8 mouse cellular contexts compared by ENCODE assay signal in the genomic region with DNA sequence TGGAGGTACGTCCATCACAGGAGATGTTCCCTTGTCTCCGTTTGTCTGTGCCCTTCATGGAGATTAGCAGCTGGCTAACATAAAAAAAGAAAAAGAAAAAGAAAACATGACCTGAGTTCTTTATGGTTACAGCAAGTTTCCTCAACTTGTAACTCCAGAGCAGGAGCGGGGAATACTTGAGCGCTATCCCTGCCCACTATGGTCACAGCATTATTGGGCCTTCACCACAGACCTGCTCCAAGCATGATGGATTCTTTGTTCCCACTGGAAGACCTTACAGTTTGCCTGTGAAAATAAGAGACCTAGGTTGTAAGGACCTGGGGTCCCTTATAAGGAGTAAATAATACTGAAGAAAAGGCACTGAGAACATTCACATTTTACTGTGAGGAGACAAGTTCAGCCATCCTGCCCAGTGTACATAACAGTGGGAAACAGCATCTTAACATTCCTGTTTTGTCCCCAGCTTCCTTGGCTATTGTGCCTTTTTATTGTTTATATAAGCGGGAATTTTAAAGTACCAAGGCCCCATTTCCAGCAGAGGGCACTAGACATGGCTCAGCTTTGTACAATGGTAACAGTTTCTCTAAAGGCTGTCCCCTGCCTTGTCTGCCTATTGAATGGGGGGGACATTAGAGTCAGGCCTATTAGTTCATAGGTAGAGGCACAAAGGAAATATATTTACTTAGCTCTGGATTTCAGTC. TPM values are rescaled to one million over a fixed set of nuclear protein-coding genes. Genes with fewer than 3 reads are reported as not detected.
DNase-seq lines count a peak whose midpoint lies in the region; ATAC-seq and TF ChIP-seq lines count a peak whose summit lies in the region.

No protein-coding gene starts in this region.

- peaks cover 40% of the 10 kb centered on the region for H3K36me3 ChIP-seq in liver, adult 2 months (ENCODE audit: control insufficient read depth, insufficient read depth, low read length)
- peaks cover 63% of the 10 kb centered on the region for H3K36me3 ChIP-seq in liver, embryonic 12.5 days
- peaks cover 27% of the 10 kb centered on the region for H3K36me3 ChIP-seq in neural tube, embryonic 15.5 days

- peak; percentile 34 for TF ChIP-seq CTCF in liver, adult 2 months (IDR thresholded peaks at IDR 0.05; ENCODE audit: low read depth, low read length)

- 65% methylated on average over 5 of the region's 5 CpGs for WGBS in liver, adult 2 months
- WGBS in liver, embryonic 12.5 days (ENCODE audit: insufficient replicate concordance) = 78% methylated on average over 5 of the region's 5 CpGs
- 62% methylated on average over 5 of the region's 5 CpGs for WGBS in neural tube, embryonic 15.5 days

- peaks cover 17% of the 10 kb centered on the region for H3K4me1 ChIP-seq in liver, adult 2 months (ENCODE audit: control insufficient read depth, insufficient read depth, low read length)
- H3K4me1 ChIP-seq in liver, embryonic 12.5 days = peaks cover 65% of the 10 kb centered on the region
- peaks cover 36% of the 10 kb centered on the region for H3K4me1 ChIP-seq in neural tube, embryonic 15.5 days

- H3K79me2 ChIP-seq in liver, adult 2 months (ENCODE audit: control insufficient read depth, insufficient read depth, low read length) = no peaks in the 10 kb centered on the region; the same call in 1 of the 2 replicates

- H3K9ac ChIP-seq in liver, adult 2 months (ENCODE audit: low read depth, low read length) = no peak overlapping the region
- H3K9ac ChIP-seq in liver, embryonic 12.5 days = peak overlapping the region; percentile 97
- no peak overlapping the region for H3K9ac ChIP-seq in neural tube, embryonic 15.5 days (replicated peaks)

- H3K27ac ChIP-seq in liver, adult 2 months (replicated peaks; ENCODE audit: insufficient read depth, low read depth, low read length) = peak overlapping the region; percentile 24; the same call in 1 of the 2 replicates
- H3K27ac ChIP-seq in liver, embryonic 12.5 days = peak overlapping the region; percentile 99
- H3K27ac ChIP-seq in neural tube, embryonic 15.5 days (replicated peaks) = peak overlapping the region; percentile 99

- ATAC-seq in liver, embryonic 12.5 days = no peak
- ATAC-seq in neural tube, embryonic 15.5 days (ENCODE audit: low FRiP score) = no peak
- no peak for ATAC-seq in activated CD4-positive, CD25-positive, alpha-beta regulatory T cell, adult 4 months

- no peak overlapping the region for H3K4me3 ChIP-seq in liver, adult 2 months (ENCODE audit: insufficient read depth, low read depth, low read length)
- H3K4me3 ChIP-seq in liver, embryonic 12.5 days = no peak overlapping the region
- peak overlapping the region; percentile 73; the same call in 1 of the 2 replicates for H3K4me3 ChIP-seq in neural tube, embryonic 15.5 days (replicated peaks)

- intact Hi-C loops in heart, postnatal 10 days (cut with DNase I) = no loop called here

- H3K4me2 ChIP-seq in liver, embryonic 12.5 days = peak overlapping the region; percentile 85
- peak overlapping the region; percentile 78 for H3K4me2 ChIP-seq in neural tube, embryonic 15.5 days

- peak; percentile 65 for DNase-seq in liver, adult 2 months (ENCODE audit: extremely low read depth, low read depth, low spot score)
- no peak for DNase-seq in liver
- peak; percentile 30 to 52 for DNase-seq in cerebellum, postnatal 25 days
- peak; percentile 55 to 64 for DNase-seq in heart, postnatal 10 days
- no peak for DNase-seq in gastrocnemius, postnatal 25 days

- no peak for TF ChIP-seq POLR2A in liver, adult 2 months (IDR thresholded peaks at IDR 0.05; ENCODE audit: extremely low read depth, insufficient read depth, low read length)

- no peaks in the 10 kb centered on the region for H3K9me3 ChIP-seq in liver, embryonic 12.5 days (replicated peaks)
- H3K9me3 ChIP-seq in neural tube, embryonic 15.5 days (replicated peaks) = no peaks in the 10 kb centered on the region

- no peaks in the 10 kb centered on the region for H3K27me3 ChIP-seq in liver, adult 2 months (ENCODE audit: control insufficient read depth, insufficient read depth, low read length)
- no peaks in the 10 kb centered on the region for H3K27me3 ChIP-seq in liver, embryonic 12.5 days (replicated peaks)
- H3K27me3 ChIP-seq in neural tube, embryonic 15.5 days (replicated peaks) = no peaks in the 10 kb centered on the region

RNA-seq across cellular contexts. Expression of a gene that starts 4.8 kb away (rescaled TPM):
- 14.6 and 14.7 TPM in 2 replicates for total RNA-seq in liver, adult 2 months (2014; rRNA removed)
- 15.8 and 30.0 TPM in 2 replicates for polyA plus RNA-seq in liver, adult 2 months (2012; rRNA removed)
- total RNA-seq in heart, postnatal 10 days (2021) = 10 to 100 TPM; 43.3 to 45.1 TPM
- 29.0 and 32.8 TPM in 2 replicates for polyA plus RNA-seq in liver, embryonic 12.5 days (2016; fragmentation: Nextera tagmentation; extraction: Ambion mirVana)
- 36.7 and 40.8 TPM in 2 replicates for polyA plus RNA-seq in neural tube, embryonic 15.5 days (2015; fragmentation: Nextera tagmentation; extraction: Ambion mirVana)
- 10 to 100 TPM; 42.0 to 57.4 TPM for polyA plus RNA-seq in activated CD4-positive, CD25-positive, alpha-beta regulatory T cell, adult 4 months (2017; shearing (Covaris generic))
- 10 to 100 TPM; 17.7 to 25.5 TPM for total RNA-seq in gastrocnemius, postnatal 25 days (2021)

RNA-seq across cellular contexts. Expression of a gene that starts 4.8 kb away (rescaled TPM):
- 41.1 and 58.7 TPM in 2 replicates for total RNA-seq in liver, adult 2 months (2014; rRNA removed)
- 89.5 and 106 TPM in 2 replicates for polyA plus RNA-seq in liver, adult 2 months (2012; rRNA removed)
- total RNA-seq in heart, postnatal 10 days (2021) = 10 to 100 TPM; 52.8 to 56.2 TPM
- polyA plus RNA-seq in liver, embryonic 12.5 days (2016; fragmentation: Nextera tagmentation; extraction: Ambion mirVana) = 113 and 123 TPM in 2 replicates
- 67.1 and 73.6 TPM in 2 replicates for polyA plus RNA-seq in neural tube, embryonic 15.5 days (2015; fragmentation: Nextera tagmentation; extraction: Ambion mirVana)
- 10 to 100 TPM; 42.2 to 50.9 TPM for polyA plus RNA-seq in activated CD4-positive, CD25-positive, alpha-beta regulatory T cell, adult 4 months (2017; shearing (Covaris generic))
- 10 to 100 TPM; 52.8 to 59.6 TPM for total RNA-seq in gastrocnemius, postnatal 25 days (2021)

RNA-seq across cellular contexts. Expression of a gene that starts 11.1 kb away (rescaled TPM):
- 12.1 and 12.8 TPM in 2 replicates for total RNA-seq in liver, adult 2 months (2014; rRNA removed)
- 37.4 and 47.5 TPM in 2 replicates for polyA plus RNA-seq in liver, adult 2 months (2012; rRNA removed)
- 10 to 100 TPM; 12.1 to 16.3 TPM for total RNA-seq in heart, postnatal 10 days (2021)
- 15.0 and 16.8 TPM in 2 replicates for polyA plus RNA-seq in liver, embryonic 12.5 days (2016; fragmentation: Nextera tagmentation; extraction: Ambion mirVana)
- 259 and 319 TPM in 2 replicates for polyA plus RNA-seq in neural tube, embryonic 15.5 days (2015; fragmentation: Nextera tagmentation; extraction: Ambion mirVana)
- 10 to 100 TPM; 11.7 to 14.3 TPM for polyA plus RNA-seq in activated CD4-positive, CD25-positive, alpha-beta regulatory T cell, adult 4 months (2017; shearing (Covaris generic))
- total RNA-seq in gastrocnemius, postnatal 25 days (2021) = 1 to 10 TPM; 3.0 to 4.6 TPM

RNA-seq across cellular contexts. Expression of a gene that starts 23.8 kb away (rescaled TPM):
- 4.9 and 7.0 TPM in 2 replicates for total RNA-seq in liver, adult 2 months (2014; rRNA removed)
- polyA plus RNA-seq in liver, adult 2 months (2012; rRNA removed) = 35.3 and 37.4 TPM in 2 replicates
- total RNA-seq in heart, postnatal 10 days (2021) = 10 to 100 TPM; 64.8 to 69.8 TPM
- polyA plus RNA-seq in liver, embryonic 12.5 days (2016; fragmentation: Nextera tagmentation; extraction: Ambion mirVana) = 20.2 and 20.9 TPM in 2 replicates
- 59.2 and 75.2 TPM in 2 replicates for polyA plus RNA-seq in neural tube, embryonic 15.5 days (2015; fragmentation: Nextera tagmentation; extraction: Ambion mirVana)
- polyA plus RNA-seq in activated CD4-positive, CD25-positive, alpha-beta regulatory T cell, adult 4 months (2017; shearing (Covaris generic)) = 10 to 100 TPM; 12.4 to 17.5 TPM
- 10 to 100 TPM; 62.4 to 86.6 TPM for total RNA-seq in gastrocnemius, postnatal 25 days (2021)

RNA-seq across cellular contexts. Expression of a gene that starts 41.4 kb away (rescaled TPM):
- total RNA-seq in liver, adult 2 months (2014; rRNA removed) = 18.5 and 25.8 TPM in 2 replicates
- polyA plus RNA-seq in liver, adult 2 months (2012; rRNA removed) = 41.4 and 52.2 TPM in 2 replicates
- total RNA-seq in heart, postnatal 10 days (2021) = 10 to 100 TPM; 24.7 to 29.2 TPM
- polyA plus RNA-seq in liver, embryonic 12.5 days (2016; fragmentation: Nextera tagmentation; extraction: Ambion mirVana) = 50.7 and 52.8 TPM in 2 replicates
- polyA plus RNA-seq in neural tube, embryonic 15.5 days (2015; fragmentation: Nextera tagmentation; extraction: Ambion mirVana) = 26.8 and 30.5 TPM in 2 replicates
- 10 to 100 TPM; 19.6 to 26.9 TPM for polyA plus RNA-seq in activated CD4-positive, CD25-positive, alpha-beta regulatory T cell, adult 4 months (2017; shearing (Covaris generic))
- total RNA-seq in gastrocnemius, postnatal 25 days (2021) = 10 to 100 TPM; 14.8 to 15.2 TPM

Comparison
In these comparisons a context has a peak if more than half of its experiments do, and no peak if none do; other contexts are left out.
1. DNase-seq: peak in liver, adult 2 months (single experiment), cerebellum, postnatal 25 days (2 of 2) and heart, postnatal 10 days (2 of 2); none in liver (single experiment) and gastrocnemius, postnatal 25 days (single experiment).
2. H3K27ac ChIP-seq: peak in every context shown above with its lines; median percentile 99 in liver, embryonic 12.5 days; 99 in neural tube, embryonic 15.5 days; 24 in liver, adult 2 months.